Mouse (Mus musculus) embryonic facial prominence, embryonic 14.5 days (tissue): ENCODE measurements around the gene Emx1. TPM values are rescaled to one million over a fixed set of nuclear protein-coding genes. Genes with fewer than 3 reads are reported as not detected.

Source experiments
- ATAC-seq: fragments of 200-750 bp; cut with Nextera tagmentation; 2 replicates; pipeline ENCODE4 v1.8.0; 2017; ENCODE audit warnings: low read depth, moderate number of reproducible peaks, moderate TSS enrichment
- DNase-seq: peaks from one replicate; pipeline ENCODE4 v3.0.0-alpha.2; 2015; ENCODE audit warnings: low spot score
- H3K27ac ChIP-seq: fragments of 300-500 bp; sonication (generic); replicated peaks from 2 replicates; pipeline ENCODE4 v1.5.1; 2014; ENCODE audit warnings: low read depth, mild to moderate bottlenecking, low read length, moderate library complexity
- H3K27me3 ChIP-seq: fragments of 300-500 bp; sonication (generic); replicated peaks from 2 replicates; pipeline ENCODE4 v1.6.1; 2014; ENCODE audit warnings: low read length; ENCODE audit not compliant: control insufficient read depth, insufficient read depth
- H3K36me3 ChIP-seq: fragments of 300-500 bp; sonication (generic); 2 replicates; pipeline ENCODE4 v1.6.1; 2014; ENCODE audit warnings: low read length, mixed read lengths; ENCODE audit not compliant: control insufficient read depth, insufficient read depth
- H3K4me1 ChIP-seq: fragments of 300-500 bp; sonication (generic); 2 replicates; pipeline ENCODE4 v1.6.1; 2014; ENCODE audit warnings: antibody characterized with exemption, low read length; ENCODE audit not compliant: control insufficient read depth, insufficient read depth
- H3K4me2 ChIP-seq: fragments of 300-500 bp; sonication (generic); 2 replicates; pipeline ENCODE4 v1.6.1; 2014; ENCODE audit warnings: low read depth, mild to moderate bottlenecking, low read length, moderate library complexity, mixed read lengths
- H3K4me3 ChIP-seq: fragments of 300-500 bp; sonication (generic); 2 replicates; pipeline ENCODE4 v1.5.1; 2014; ENCODE audit warnings: low read depth, mild to moderate bottlenecking, low read length
- H3K9ac ChIP-seq: fragments of 300-500 bp; sonication (generic); 2 replicates; pipeline ENCODE4 v1.6.1; 2014; ENCODE audit warnings: low read depth, mild to moderate bottlenecking, low read length, moderate library complexity, mixed read lengths
- H3K9me3 ChIP-seq: fragments of 300-500 bp; sonication (generic); 2 replicates; pipeline ENCODE4 v1.6.1; 2016; ENCODE audit warnings: low read length; ENCODE audit not compliant: control insufficient read depth
- WGBS: fragments of 180-500 bp; shearing (Covaris S2); extraction: QIAGEN DNeasy Blood & Tissue Kit; methylation state at CpG from one replicate; pipeline ENCODE4 v1.1.7; 2014; 5-methylcytosine and 5-hydroxymethylcytosine counted together
- polyA plus RNA-seq: library from polyadenylated mRNA; unstranded; fragments of >200 nt; fragmentation: Nextera tagmentation; extraction: Ambion mirVana; gene quantifications from 2 replicates; pipeline ENCODE4 v1.2.1, GENCODE M21; 2014

Emx1 gene
- polyA plus RNA-seq, 1 experiment from 2014 or later: 0.11 TPM

GRCm38 (mm10) chr6:85230762-85231161, 43.5 kb downstream of the Emx1 start:
- no peak for DNase-seq
- no peak overlapping the region for H3K9ac ChIP-seq
- no peak for ATAC-seq
- 76% methylated on average over 3 of the region's 3 CpGs for WGBS
- H3K27ac ChIP-seq: no peak overlapping the region
- H3K9me3 ChIP-seq: no peaks in the 10 kb centered on the region
- H3K4me1 ChIP-seq: no peaks in the 10 kb centered on the region
- H3K4me2 ChIP-seq: no peak overlapping the region
- H3K4me3 ChIP-seq: no peak overlapping the region
- H3K27me3 ChIP-seq: no peaks in the 10 kb centered on the region
- H3K36me3 ChIP-seq: no peaks in the 10 kb centered on the region

GRCm38 (mm10) chr6:85231469-85231868, 44.2 kb downstream of the Emx1 start:
- no peak overlapping the region for H3K9ac ChIP-seq
- H3K4me2 ChIP-seq: no peak overlapping the region
- H3K27me3 ChIP-seq: no peaks in the 10 kb centered on the region
- H3K4me3 ChIP-seq: no peak overlapping the region
- H3K9me3 ChIP-seq: no peaks in the 10 kb centered on the region
- WGBS: 30% methylated on average over 4 of the region's 6 CpGs
- no peak overlapping the region for H3K27ac ChIP-seq
- ATAC-seq (no peak), DNase-seq (no peak)
- H3K4me1 ChIP-seq: no peaks in the 10 kb centered on the region
- H3K36me3 ChIP-seq: no peaks in the 10 kb centered on the region

- Histone ChIP-seq H3K4me2 (no peak overlapping the region), H3K27me3 (no peaks in the 10 kb centered on the region), H3K36me3 (no peaks in the 10 kb centered on the region), H3K9ac (no peak overlapping the region), H3K27ac (no peak overlapping the region), H3K9me3 (no peaks in the 10 kb centered on the region), H3K4me3 (no peak overlapping the region), H3K4me1 (no peaks in the 10 kb centered on the region)
- ATAC-seq: no peak
- WGBS: 39% methylated on average over 4 of the region's 4 CpGs
- DNase-seq: no peak
Measured at GRCm38 (mm10) chr6:85232045-85232444, 44.8 kb downstream of the Emx1 start.

GRCm38 (mm10) chr6:85232836-85233623, 45.8 kb downstream of the Emx1 start:
- no peaks in the 10 kb centered on the region for H3K36me3 ChIP-seq
- H3K9me3 ChIP-seq: no peaks in the 10 kb centered on the region
- no peak overlapping the region for H3K27ac ChIP-seq
- H3K4me2 ChIP-seq: no peak overlapping the region
- no peaks in the 10 kb centered on the region; the same call in 1 of the 2 replicates for H3K4me1 ChIP-seq
- H3K4me3 ChIP-seq: no peak overlapping the region
- 40% methylated on average over 7 of the region's 7 CpGs for WGBS
- peak; percentile 44 for DNase-seq
- no peak overlapping the region for H3K9ac ChIP-seq
- H3K27me3 ChIP-seq: no peaks in the 10 kb centered on the region
- no peak for ATAC-seq

GRCm38 (mm10) chr6:85234796-85235195, 47.6 kb downstream of the Emx1 start:
- DNase-seq: peak; percentile 57
- no peaks in the 10 kb centered on the region for H3K36me3 ChIP-seq
- H3K9me3 ChIP-seq: no peaks in the 10 kb centered on the region
- no peak overlapping the region for H3K4me3 ChIP-seq
- no peaks in the 10 kb centered on the region for H3K27me3 ChIP-seq
- H3K27ac ChIP-seq: 0 out of 2 replicates have a peak overlapping the region, but pooled peaks have one; percentile 6
- no peaks in the 10 kb centered on the region; the same call in 1 of the 2 replicates for H3K4me1 ChIP-seq
- ATAC-seq: no peak
- 24% methylated on average over 5 of the region's 5 CpGs for WGBS
- H3K4me2 ChIP-seq: no peak overlapping the region
- H3K9ac ChIP-seq: no peak overlapping the region

GRCm38 (mm10) chr6:85237001-85237400, 49.8 kb downstream of the Emx1 start:
- Histone ChIP-seq H3K4me1 (no peaks in the 10 kb centered on the region; the same call in 1 of the 2 replicates), H3K27ac (no peak overlapping the region), H3K27me3 (no peaks in the 10 kb centered on the region), H3K4me2 (no peak overlapping the region), H3K9ac (no peak overlapping the region), H3K36me3 (no peaks in the 10 kb centered on the region), H3K9me3 (no peaks in the 10 kb centered on the region), H3K4me3 (no peak overlapping the region)
- no peak for ATAC-seq
- DNase-seq: no peak
- WGBS: 36% methylated on average over 5 of the region's 5 CpGs

- no peaks in the 10 kb centered on the region for H3K36me3 ChIP-seq
- H3K4me2 ChIP-seq: no peak overlapping the region
- no peak for DNase-seq
- H3K9me3 ChIP-seq: no peaks in the 10 kb centered on the region
- WGBS: 51% methylated on average over 10 of the region's 10 CpGs
- no peak overlapping the region for H3K4me3 ChIP-seq
- ATAC-seq: no peak
- no peak overlapping the region for H3K9ac ChIP-seq
- H3K4me1 ChIP-seq: no peaks in the 10 kb centered on the region; the same call in 1 of the 2 replicates
- H3K27ac ChIP-seq: no peak overlapping the region
- no peaks in the 10 kb centered on the region for H3K27me3 ChIP-seq
Measured at GRCm38 (mm10) chr6:85237595-85238337, 50.5 kb downstream of the Emx1 start.

DNA sequence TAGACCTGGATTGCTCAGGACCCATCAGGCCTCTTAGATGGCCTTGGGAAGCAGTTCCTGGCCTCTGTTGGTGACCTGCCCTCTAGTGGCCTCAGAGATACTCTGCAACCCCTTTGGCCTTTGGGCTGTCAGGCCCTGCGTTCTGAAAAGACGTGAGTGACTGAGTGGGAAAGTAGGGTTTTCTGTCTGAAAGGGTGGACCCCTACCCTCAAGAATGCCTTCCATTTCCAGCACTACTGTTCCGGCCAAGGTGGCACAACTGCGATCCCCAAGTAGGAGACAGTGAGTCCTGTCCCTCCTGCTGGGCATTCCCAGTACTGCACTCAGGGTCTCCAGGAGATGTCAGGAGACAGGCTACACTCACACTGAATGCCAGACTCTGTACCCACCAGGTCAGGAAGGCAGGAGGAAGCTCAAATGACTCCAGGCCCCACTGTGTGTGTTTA, 51.8 kb downstream of the Emx1 start:
- Histone ChIP-seq H3K27ac (no peak overlapping the region), H3K4me1 (no peaks in the 10 kb centered on the region; the same call in 1 of the 2 replicates), H3K36me3 (no peaks in the 10 kb centered on the region), H3K9me3 (no peaks in the 10 kb centered on the region), H3K4me2 (peak overlapping the region; percentile 18; the same call in 1 of the 2 replicates), H3K27me3 (no peaks in the 10 kb centered on the region), H3K9ac (no peak overlapping the region), H3K4me3 (no peak overlapping the region)
- ATAC-seq (peak; percentile 35), DNase-seq (peak; percentile 54)
- 14% methylated on average over 4 of the region's 4 CpGs for WGBS
